Mouse (Mus musculus) fat pad, adult 2 months (tissue): ENCODE data around the gene Cnih3.

Experiments used
- DNase-seq: peaks from one replicate; pipeline ENCODE4 v3.0.0-alpha.2; 2011; ENCODE audit warnings: low read depth, low spot score; ENCODE audit errors: extremely low read depth

The Cnih3 gene

GRCm38 (mm10) chr1:181399179-181399578, 46.8 kb downstream of the Cnih3 start:
- no peak for DNase-seq

- DNase-seq, result no peak
Measured at GRCm38 (mm10) chr1:181403056-181403455, 50.6 kb downstream of the Cnih3 start.

- DNase-seq, result no peak
Measured at GRCm38 (mm10) chr1:181407281-181407680, 54.9 kb downstream of the Cnih3 start.

- DNase-seq, result no peak
Measured at GRCm38 (mm10) chr1:181408086-181408975, 55.9 kb downstream of the Cnih3 start.

GRCm38 (mm10) chr1:181409693-181410092, 57.3 kb downstream of the Cnih3 start:
- no peak for DNase-seq

GRCm38 (mm10) chr1:181410647-181411254, 58.3 kb downstream of the Cnih3 start:
- DNase-seq, result no peak

- no peak for DNase-seq
Measured at GRCm38 (mm10) chr1:181414985-181415384, 62.6 kb downstream of the Cnih3 start.

- no peak for DNase-seq
Measured at GRCm38 (mm10) chr1:181416841-181417240, 64.4 kb downstream of the Cnih3 start.

- DNase-seq, result no peak
Measured at GRCm38 (mm10) chr1:181417937-181418523, 65.6 kb downstream of the Cnih3 start.

GRCm38 (mm10) chr1:181420080-181420536, 67.7 kb downstream of the Cnih3 start:
- no peak for DNase-seq

- no peak for DNase-seq
Measured at GRCm38 (mm10) chr1:181422796-181423195, 70.4 kb downstream of the Cnih3 start.

GRCm38 (mm10) chr1:181424922-181425321, 72.5 kb downstream of the Cnih3 start:
- no peak for DNase-seq

- no peak for DNase-seq
Measured at GRCm38 (mm10) chr1:181425388-181425787, 73.0 kb downstream of the Cnih3 start.

GRCm38 (mm10) chr1:181426406-181426805, 74.0 kb downstream of the Cnih3 start:
- DNase-seq, result no peak

- DNase-seq, result no peak
Measured at GRCm38 (mm10) chr1:181433263-181433662, 80.8 kb downstream of the Cnih3 start.

GRCm38 (mm10) chr1:181435414-181435813, 83.0 kb downstream of the Cnih3 start:
- no peak for DNase-seq

- no peak for DNase-seq
Measured at GRCm38 (mm10) chr1:181440982-181441603, 88.7 kb downstream of the Cnih3 start.

GRCm38 (mm10) chr1:181441654-181442241, 89.3 kb downstream of the Cnih3 start:
- DNase-seq, result no peak

GRCm38 (mm10) chr1:181445041-181445440, 92.6 kb downstream of the Cnih3 start:
- DNase-seq, result no peak

GRCm38 (mm10) chr1:181445630-181446257, 93.3 kb downstream of the Cnih3 start:
- peak; percentile 50 for DNase-seq
